Mouse (Mus musculus) kidney, adult 2 months (tissue): ENCODE results near the gene Sbf2.

ENCODE experiments used
- CTCF ChIP-seq: fragments of 200-500 bp; conservative IDR thresholded peaks from 2 replicates; pipeline ENCODE4 v1.5.1; 2011; ENCODE audit warnings: low read depth, mild to moderate bottlenecking, control low read depth, low read length, moderate library complexity, mixed read lengths; ENCODE audit not compliant: insufficient read depth, insufficient read length
- POLR2A ChIP-seq: fragments of 200-500 bp; IDR thresholded peaks from one replicate; pipeline ENCODE4 v1.6.1; 2011; ENCODE audit warnings: low read depth, low read length, control low read depth

GRCm38 (mm10) chr7:110587721-110588120, 27.0 kb downstream of the Sbf2 start:
- no peak for TF ChIP-seq CTCF
- TF ChIP-seq POLR2A, result no peak
